Mouse (Mus musculus) cerebellum, adult 9-10 months (tissue): Measurements from ENCODE around the gene Wwc1.

Source experiments
- DNase-seq: peaks from one replicate; pipeline ENCODE4 v3.0.0; 2022

The Wwc1 gene

GRCm38 (mm10) chr11:35932121-35932885 is 48.0 kb downstream of the Wwc1 start:
- no peak for DNase-seq

- DNase-seq: no peak
Measured at GRCm38 (mm10) chr11:35930511-35931060, 49.7 kb downstream of the Wwc1 start.

GRCm38 (mm10) chr11:35928453-35928852 is 51.9 kb downstream of the Wwc1 start:
- DNase-seq: no peak

- no peak for DNase-seq
Measured at GRCm38 (mm10) chr11:35927309-35927708, 53.0 kb downstream of the Wwc1 start.

- no peak for DNase-seq
Measured at GRCm38 (mm10) chr11:35925592-35925991, 54.7 kb downstream of the Wwc1 start.

GRCm38 (mm10) chr11:35922205-35922873 is 58.0 kb downstream of the Wwc1 start:
- DNase-seq: no peak

- DNase-seq: no peak
Measured at GRCm38 (mm10) chr11:35920776-35921175, 59.6 kb downstream of the Wwc1 start.

- no peak for DNase-seq
Measured at GRCm38 (mm10) chr11:35919856-35920503, 60.3 kb downstream of the Wwc1 start.

- no peak for DNase-seq
Measured at GRCm38 (mm10) chr11:35919383-35919782, 60.9 kb downstream of the Wwc1 start.

- DNase-seq: no peak
Measured at GRCm38 (mm10) chr11:35916466-35917185, 63.7 kb downstream of the Wwc1 start.

- DNase-seq: no peak
Measured at GRCm38 (mm10) chr11:35915546-35915945, 64.8 kb downstream of the Wwc1 start.

- no peak for DNase-seq
Measured at GRCm38 (mm10) chr11:35913418-35914044, 66.8 kb downstream of the Wwc1 start.

GRCm38 (mm10) chr11:35904955-35905550 is 75.3 kb downstream of the Wwc1 start:
- DNase-seq: no peak

GRCm38 (mm10) chr11:35903079-35903478 is 77.2 kb downstream of the Wwc1 start:
- no peak for DNase-seq

- no peak for DNase-seq
Measured at GRCm38 (mm10) chr11:35899946-35900345, 80.4 kb downstream of the Wwc1 start.

GRCm38 (mm10) chr11:35893454-35893853 is 86.9 kb downstream of the Wwc1 start:
- DNase-seq: no peak

- no peak for DNase-seq
Measured at GRCm38 (mm10) chr11:35893018-35893421, 87.3 kb downstream of the Wwc1 start.

GRCm38 (mm10) chr11:35892293-35892692 is 88.0 kb downstream of the Wwc1 start:
- no peak for DNase-seq

- DNase-seq: no peak
Measured at GRCm38 (mm10) chr11:35888790-35889189, 91.5 kb downstream of the Wwc1 start.

- no peak for DNase-seq
Measured at GRCm38 (mm10) chr11:35882777-35883176, 97.5 kb downstream of the Wwc1 start.

GRCm38 (mm10) chr11:35878559-35878897 is 101.8 kb downstream of the Wwc1 start:
- no peak for DNase-seq
